Mouse (Mus musculus): ENCODE results near the gene 1110065P20Rik. TPM values are rescaled to one million over a fixed set of nuclear protein-coding genes. Genes with fewer than 3 reads are reported as not detected.

The 1110065P20Rik gene
- total RNA-seq (2023) = 9.6 to 14.4 TPM (median 12.3 TPM) in 4 replicates

DNA sequence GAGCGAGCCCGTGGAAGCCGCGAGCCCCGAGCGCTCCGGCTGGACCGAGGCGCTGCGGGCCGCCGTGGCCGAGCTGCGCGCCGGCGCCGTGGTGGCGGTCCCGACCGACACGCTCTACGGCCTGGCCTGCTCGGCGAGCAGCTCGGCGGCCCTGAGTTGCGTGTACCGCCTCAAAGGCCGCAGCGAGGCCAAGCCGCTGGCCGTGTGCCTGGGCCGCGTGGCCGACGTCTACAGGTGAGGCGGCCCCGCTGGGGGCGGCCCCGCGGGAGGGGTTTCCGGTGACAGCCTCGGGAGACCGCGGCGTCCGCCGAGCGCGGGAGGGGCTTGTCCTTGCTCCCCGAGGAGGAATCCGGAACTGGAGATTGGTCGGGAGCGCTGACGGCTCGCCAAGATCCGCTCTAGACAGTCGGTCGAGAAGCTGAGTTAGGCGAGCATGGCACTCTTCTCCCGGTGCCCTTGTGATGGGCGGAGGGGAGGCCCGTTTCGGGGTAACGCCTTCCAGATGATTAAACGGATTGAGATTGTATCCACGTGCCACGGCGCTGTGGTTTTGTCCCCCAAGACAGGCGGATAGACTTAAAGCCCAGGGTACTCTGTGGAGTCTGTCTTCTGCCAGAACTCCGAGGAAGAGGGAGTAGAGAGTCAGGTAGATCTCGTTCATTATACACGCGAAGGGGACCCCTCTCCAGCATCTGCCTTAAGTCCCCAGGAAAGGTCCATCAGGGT, at the start of gene 1110065P20Rik:
TSS of gene 1110065P20Rik (minus strand) at position 264 of the 726 bp plus-strand sequence.

DNA sequence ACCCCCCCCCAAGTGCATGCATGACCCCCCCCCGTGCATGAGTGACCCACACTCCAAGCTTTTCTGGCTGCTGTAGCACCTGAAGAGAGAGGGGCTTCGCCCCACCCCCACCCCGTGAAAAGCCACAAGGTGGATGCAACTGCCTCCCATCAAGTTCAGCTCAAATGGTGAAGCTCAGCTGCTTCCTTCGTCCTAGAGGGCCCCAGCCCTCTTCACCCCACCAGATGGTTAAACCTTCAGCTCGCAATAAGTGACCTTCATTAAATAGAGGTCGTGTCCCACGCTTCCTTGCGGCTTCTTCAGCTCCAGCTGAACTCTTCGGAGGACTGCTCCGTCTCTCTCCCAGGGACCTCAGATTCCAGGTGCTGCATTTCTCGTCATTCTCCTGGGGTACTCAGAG, 29.6 kb upstream of the 1110065P20Rik start, which contains the start of gene Epha10:
TSS of gene Epha10 (plus strand) at position 301 of the 400 bp plus-strand sequence.

DNA sequence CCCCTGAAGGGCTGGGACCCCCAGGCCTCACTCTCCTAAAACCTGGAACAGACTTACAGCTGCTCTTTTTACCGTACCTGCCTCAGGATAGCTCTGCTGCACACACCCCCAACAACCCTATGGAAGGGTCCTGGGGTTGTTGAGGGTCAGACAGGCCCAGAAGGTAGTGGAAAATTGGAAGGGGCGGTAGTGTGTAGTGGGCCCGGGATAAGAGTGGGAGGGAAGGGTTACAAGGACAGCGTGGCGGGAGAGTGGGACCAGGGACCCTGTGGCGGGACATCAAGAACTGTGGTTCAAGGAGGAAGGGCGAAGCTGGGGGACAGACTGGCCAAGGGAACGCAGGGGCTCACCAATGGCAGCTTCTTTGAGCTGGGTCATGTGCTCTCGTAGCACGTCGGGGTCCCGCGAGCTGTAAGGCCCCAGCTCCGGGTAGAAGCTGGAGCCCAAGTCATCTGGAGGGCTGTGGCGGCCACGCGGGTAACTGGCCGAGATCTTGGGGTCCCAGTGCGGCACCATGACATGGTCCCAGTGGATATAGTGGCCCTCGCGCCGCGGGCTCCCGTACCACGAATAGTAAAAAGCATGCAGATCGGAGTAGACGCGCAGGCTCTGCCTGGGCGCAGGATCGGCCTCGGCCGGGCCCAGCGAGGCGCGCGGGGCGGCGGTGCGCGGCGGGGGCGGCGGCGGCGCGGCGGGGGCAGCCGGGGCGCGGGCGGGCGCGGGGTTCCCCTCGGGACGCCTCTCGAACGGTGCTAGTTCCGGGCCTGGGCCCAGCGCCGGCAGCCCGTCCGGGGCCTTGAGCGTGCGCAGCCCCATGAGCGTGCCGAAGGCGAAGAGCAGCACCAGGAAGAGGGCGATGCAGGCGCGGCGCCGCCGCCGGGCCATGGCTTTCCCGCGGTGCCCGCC, 10.5 kb upstream of the 1110065P20Rik start, which contains the start of gene Maneal:
TSS of gene Maneal (minus strand) at position 889 of the 906 bp plus-strand sequence.

DNA sequence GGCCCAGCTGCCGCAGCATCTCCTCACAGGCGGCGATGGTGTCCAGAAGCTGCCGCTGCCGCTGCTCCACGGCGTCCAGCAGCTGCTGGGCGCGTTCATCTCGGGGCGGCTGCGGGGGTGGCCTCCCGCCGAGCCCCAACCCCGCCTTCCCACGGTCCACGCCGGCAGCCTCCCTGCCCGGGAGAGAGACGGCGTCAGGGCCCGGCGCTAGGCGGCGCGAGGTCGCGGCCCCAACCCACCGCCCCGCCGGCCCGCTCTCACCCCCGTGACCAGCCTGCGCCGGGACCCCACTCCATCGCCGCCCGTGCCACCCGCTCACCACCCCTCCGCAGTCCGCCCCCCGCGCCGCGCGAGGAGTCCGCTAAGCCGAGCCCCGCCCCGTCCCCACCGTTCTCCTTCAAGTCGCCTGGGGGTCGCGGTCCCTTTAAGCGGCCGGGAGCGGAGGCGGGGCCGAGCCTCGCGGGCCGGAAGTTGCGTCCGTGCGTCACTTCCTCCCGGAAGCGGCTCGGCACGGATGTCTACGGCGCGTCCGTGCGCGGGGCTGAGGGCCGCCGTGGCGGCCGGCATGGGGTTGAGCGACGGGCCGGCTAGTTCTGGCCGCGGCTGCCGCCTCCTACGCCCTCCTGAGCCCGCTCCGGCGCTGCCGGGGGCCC, 609 bp downstream of the 1110065P20Rik start, which contains the start of gene Yrdc:
TSS of gene Yrdc (plus strand) at position 419 of the 653 bp plus-strand sequence.

DNA sequence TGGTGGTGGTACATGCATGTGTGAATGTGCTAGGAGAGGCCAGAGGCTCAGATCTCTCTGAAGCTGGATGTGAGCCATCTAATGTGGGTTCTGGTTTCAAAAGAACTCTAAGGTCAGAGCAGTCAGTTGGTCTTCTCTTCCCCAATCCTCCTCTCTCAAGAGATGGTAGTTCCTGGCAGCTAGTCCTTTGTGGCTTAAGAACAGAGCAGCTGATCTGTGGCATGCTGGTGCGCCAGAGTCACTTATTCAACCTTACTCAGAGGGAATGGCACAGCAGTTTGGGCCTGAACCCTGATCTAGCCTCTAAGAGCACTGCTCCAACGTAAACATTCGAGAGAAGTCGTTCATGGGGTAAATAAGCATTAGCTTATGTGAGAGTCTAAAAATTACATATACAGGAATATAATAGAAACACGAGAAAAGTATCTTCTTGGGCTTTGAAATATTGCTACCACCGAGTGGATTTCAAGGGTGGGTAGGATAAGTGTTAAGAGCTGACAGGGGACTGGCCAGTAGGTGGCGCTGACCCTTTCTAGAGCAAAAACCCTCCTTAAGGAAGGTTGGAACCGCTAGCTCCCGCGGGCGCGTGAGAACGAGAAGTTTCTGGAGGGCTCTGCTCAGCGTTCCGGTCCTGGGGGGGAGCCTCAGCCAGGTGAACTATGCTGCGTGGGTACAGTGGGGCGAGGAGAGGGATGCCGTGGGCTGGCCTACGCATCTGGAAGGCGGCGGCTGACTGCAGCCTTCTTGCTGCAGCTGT, 49.3 kb downstream of the 1110065P20Rik start, which contains the start of gene Mtf1:
TSS of gene Mtf1 (plus strand) at position 553 of the 757 bp plus-strand sequence.

Other genes starting within 250 kb of the 1110065P20Rik start
- gene 3100002H09Rik, start 240.4 kb downstream of the 1110065P20Rik start, total RNA-seq (2023) = not detected in 4 replicates
- not detected in 4 replicates for gene Pou3f1, start 194.4 kb downstream of the 1110065P20Rik start, total RNA-seq (2023)
- gene Utp11, start 157.6 kb downstream of the 1110065P20Rik start, total RNA-seq (2023) = 19.1 to 21.9 TPM (median 21.0 TPM) in 4 replicates
- gene Fhl3, start 150.5 kb downstream of the 1110065P20Rik start, total RNA-seq (2023) = 11.4 to 13.3 TPM (median 12.5 TPM) in 4 replicates
- 47.0 to 62.9 TPM (median 54.7 TPM) in 4 replicates for gene Sf3a3, start 136.4 kb downstream of the 1110065P20Rik start, total RNA-seq (2023)
- gene Inpp5b, start 109.3 kb downstream of the 1110065P20Rik start, total RNA-seq (2023) = 33.1 to 47.4 TPM (median 40.8 TPM) in 4 replicates
- 35.5 to 42.3 TPM (median 40.0 TPM) in 4 replicates for gene Mtf1, start 49.1 kb downstream of the 1110065P20Rik start, total RNA-seq (2023)
- 101 to 124 TPM (median 115 TPM) in 4 replicates for gene Yrdc, start 517 bp downstream of the 1110065P20Rik start, total RNA-seq (2023)
- gene Maneal, start 11.0 kb upstream of the 1110065P20Rik start, total RNA-seq (2023) = 0.33 to 0.78 TPM (median 0.47 TPM) in 4 replicates
- gene Epha10, start 29.7 kb upstream of the 1110065P20Rik start, total RNA-seq (2023) = not detected in 4 replicates
- 14.6 to 19.8 TPM (median 17.3 TPM) in 4 replicates for gene 9930104L06Rik, start 85.9 kb upstream of the 1110065P20Rik start, total RNA-seq (2023)
- 2.8 to 3.5 TPM (median 3.0 TPM) in 4 replicates for gene Cdca8, start 88.1 kb upstream of the 1110065P20Rik start, total RNA-seq (2023)
- gene Rspo1, start 135.2 kb upstream of the 1110065P20Rik start, total RNA-seq (2023) = not detected in 4 replicates
- gene Gnl2, start 165.4 kb upstream of the 1110065P20Rik start, total RNA-seq (2023) = 88.6 to 102 TPM (median 99.5 TPM) in 4 replicates
- not detected in 4 replicates for gene Dnali1, start 214.5 kb upstream of the 1110065P20Rik start, total RNA-seq (2023)
- gene Snip1, start 215.5 kb upstream of the 1110065P20Rik start, total RNA-seq (2023) = 31.2 to 32.3 TPM (median 31.5 TPM) in 4 replicates
- 40.5 to 50.9 TPM (median 44.1 TPM) in 4 replicates for gene Meaf6, start 233.9 kb upstream of the 1110065P20Rik start, total RNA-seq (2023)